ENCODE assay signal across 8 mouse cellular contexts in genomic region chr5:52741391-52742111, GRCm38 (mm10). TPM values are rescaled to one million over a fixed set of nuclear protein-coding genes. Genes with fewer than 3 reads are reported as not detected.
DNase-seq lines count a peak whose midpoint lies in the region; ATAC-seq and TF ChIP-seq lines count a peak whose summit lies in the region.

Pi4k2b (plus strand) TSS chr5:52741574.

- dilution Hi-C loops in CH12.LX (cut with MboI; ENCODE audit: extremely low pct_ligation_motif_present, extremely low pct_unique_long_range_greater_than_20kb, low sequenced_read_pairs) = no loop called here

- peak; percentile 77 for DNase-seq in CH12.LX (ENCODE audit: extremely low read depth)
- peak; percentile 65 for DNase-seq in c-Kit-positive CD71-positive TER-119-negative erythroid progenitor cells, embryonic 14.5 days (ENCODE audit: low read depth)
- peak; percentile 85 to 87 for DNase-seq in heart, postnatal 14 days
- DNase-seq in layer of hippocampus, adult 18-20 months (ENCODE audit: low spot score in 2 of 2) = peak; percentile 34
- DNase-seq in lung, embryonic 14.5 days = peak; percentile 88
- peak; percentile 67 to 72 for DNase-seq in thymus, adult 18-20 months

- TF ChIP-seq POLR2A in CH12.LX (IDR thresholded peaks at IDR 0.05; ENCODE audit: low read depth, low read length) = peak; percentile 72

- ATAC-seq in forebrain, embryonic 13.5 days = peak; percentile 92
- ATAC-seq in lung, embryonic 14.5 days (ENCODE audit: insufficient read depth) = peak; percentile 91
- peak; percentile 65 for ATAC-seq in neutrophil, adult 5-6 weeks (ENCODE audit: extremely low read depth, insufficient number of reproducible peaks, low FRiP score, poor library complexity, severe bottlenecking)

- in situ Hi-C loops in CH12.LX (cut with MboI; ENCODE audit: low pct_ligation_motif_present, low pct_unique_long_range_greater_than_20kb, low sequenced_read_pairs) = no loop called here

- intact Hi-C loops in heart, postnatal 14 days (cut with DNase I) = loop anchor here (5.0 kb wide), 2 partner anchors 69 to 91 kb away; partner anchors contain the start of gene Anapc4

- H3K79me2 ChIP-seq in CH12.LX (replicated peaks; ENCODE audit: control insufficient read depth, extremely low read depth, insufficient read depth, poor library complexity, severe bottlenecking) = peaks cover 4% of the 10 kb centered on the region; the same call in 1 of the 2 replicates

- WGBS in forebrain, embryonic 13.5 days = under 1% methylated on average over 64 of the region's 75 CpGs
- WGBS in lung, embryonic 14.5 days = under 1% methylated on average over 75 of the region's 75 CpGs

- peak within 1 kb of the TSS; percentile 100 for H3K4me2 ChIP-seq in CH12.LX (ENCODE audit: insufficient read depth, low read depth, poor library complexity, severe bottlenecking)
- H3K4me2 ChIP-seq in forebrain, embryonic 13.5 days = peak within 1 kb of the TSS; percentile 88
- peak within 1 kb of the TSS; percentile 62 for H3K4me2 ChIP-seq in lung, embryonic 14.5 days

- no peak for TF ChIP-seq CTCF in CH12.LX (conservative IDR thresholded peaks at IDR 0.05 in 1 of 2, IDR thresholded peaks at IDR 0.05 in 1 of 2; ENCODE audit: low read depth in 2 of 2, low read length in 2 of 2)
- no peak for TF ChIP-seq CTCF in lung, embryonic 14.5 days (IDR thresholded peaks at IDR 0.05; ENCODE audit: low read depth)

- H3K9ac ChIP-seq in CH12.LX (ENCODE audit: insufficient read depth, low read depth) = peak within 1 kb of the TSS; percentile 59
- peak within 1 kb of the TSS; percentile 76 for H3K9ac ChIP-seq in forebrain, embryonic 13.5 days
- peak within 1 kb of the TSS; percentile 76 for H3K9ac ChIP-seq in lung, embryonic 14.5 days

- H3K36me3 ChIP-seq in CH12.LX (replicated peaks in 1 of 2; ENCODE audit: control insufficient read depth in 1 of 2, insufficient read depth in 1 of 2, low read length in 1 of 2) = no peaks in the 10 kb centered on the region
- H3K36me3 ChIP-seq in forebrain, embryonic 13.5 days (ENCODE audit: poor library complexity, severe bottlenecking) = no peaks in the 10 kb centered on the region
- no peaks in the 10 kb centered on the region for H3K36me3 ChIP-seq in lung, embryonic 14.5 days (ENCODE audit: insufficient read depth)

- H3K4me3 ChIP-seq in CH12.LX (replicated peaks in 1 of 3; ENCODE audit: low read depth in 2 of 3, low read length in 2 of 3, poor library complexity in 1 of 3) = peak within 1 kb of the TSS; percentile 87 to 92 (median 92)
- peak within 1 kb of the TSS; percentile 72 for H3K4me3 ChIP-seq in forebrain, embryonic 13.5 days
- H3K4me3 ChIP-seq in lung, embryonic 14.5 days (ENCODE audit: low read depth, low read length) = peak within 1 kb of the TSS; percentile 71

- peaks cover 0 to 9% of the 10 kb centered on the region in 2 experiments; a peak in 2 of 4 replicates for H3K4me1 ChIP-seq in CH12.LX (ENCODE audit: control insufficient read depth in 1 of 2, insufficient read depth in 2 of 2)
- H3K4me1 ChIP-seq in forebrain, embryonic 13.5 days = 0 out of 2 replicates have a peak, but pooled peaks cover 9% of the 10 kb centered on the region
- H3K4me1 ChIP-seq in lung, embryonic 14.5 days (ENCODE audit: insufficient read depth) = peaks cover 8% of the 10 kb centered on the region; the same call in 1 of the 2 replicates

- no peak for TF ChIP-seq EP300 in CH12.LX (IDR thresholded peaks at IDR 0.05; ENCODE audit: low read length)

- no peak for TF ChIP-seq RAD21 in CH12.LX (IDR thresholded peaks at IDR 0.05; ENCODE audit: low read depth, low read length)

- peak within 1 kb of the TSS; percentile 48 for H3K27ac ChIP-seq in CH12.LX (ENCODE audit: insufficient read depth, low read depth)
- peak within 1 kb of the TSS; percentile 68 for H3K27ac ChIP-seq in forebrain, embryonic 13.5 days
- H3K27ac ChIP-seq in lung, embryonic 14.5 days (ENCODE audit: low read depth) = peak within 1 kb of the TSS; percentile 75

- H3K27me3 ChIP-seq in CH12.LX (replicated peaks) = no peaks in the 10 kb centered on the region
- H3K27me3 ChIP-seq in forebrain, embryonic 13.5 days = no peaks in the 10 kb centered on the region
- H3K27me3 ChIP-seq in lung, embryonic 14.5 days (ENCODE audit: insufficient read depth, low read length) = no peaks in the 10 kb centered on the region

- no peaks in the 10 kb centered on the region for H3K9me3 ChIP-seq in CH12.LX (replicated peaks; ENCODE audit: low read length)
- H3K9me3 ChIP-seq in forebrain, embryonic 13.5 days (replicated peaks) = no peaks in the 10 kb centered on the region
- H3K9me3 ChIP-seq in lung, embryonic 14.5 days (ENCODE audit: low read depth, low read length) = no peaks in the 10 kb centered on the region

TF ChIP-seq in CH12.LX, 34 proteins besides CTCF, POLR2A, EP300 and RAD21:
- TF ChIP-seq HCFC1 (IDR thresholded peaks at IDR 0.05; ENCODE audit: low read depth, low read length) (no peak), NRF1 (IDR thresholded peaks at IDR 0.05; ENCODE audit: low read depth, low read length) (peak; percentile 81), NELFE (IDR thresholded peaks at IDR 0.05; ENCODE audit: low read depth, low read length) (peak; percentile 67), JUN (IDR thresholded peaks at IDR 0.05; ENCODE audit: insufficient read depth, low read depth, low read length) (no peak), UBTF (IDR thresholded peaks at IDR 0.05; ENCODE audit: low read depth, low read length) (peak; percentile 83; the same call in 1 of the 2 replicates), ZMIZ1 (IDR thresholded peaks at IDR 0.05; ENCODE audit: low read depth, low read length) (peak; percentile 66; the same call in 1 of the 2 replicates), TCF12 (IDR thresholded peaks at IDR 0.05; ENCODE audit: low read depth, low read length) (peak; percentile 45; the same call in 1 of the 2 replicates), POLR2AphosphoS2 (IDR thresholded peaks at IDR 0.05; ENCODE audit: low read depth, low read length) (0 out of 2 replicates have a peak, but pooled peaks have one; percentile 31), MAX (IDR thresholded peaks at IDR 0.05; ENCODE audit: low read length) (0 out of 2 replicates have a peak, but pooled peaks have one; percentile 39), MXI1 (IDR thresholded peaks at IDR 0.05; ENCODE audit: low read depth, low read length) (no peak; the same call in 1 of the 2 replicates), MAZ (IDR thresholded peaks at IDR 0.05; ENCODE audit: low read depth, low read length) (peak; percentile 62; the same call in 1 of the 2 replicates), SIN3A (IDR thresholded peaks at IDR 0.05; ENCODE audit: low read length) (peak; percentile 61)

RNA-seq across cellular contexts. Expression of gene Pi4k2b, which starts in this region (rescaled TPM):
- total RNA-seq in CH12.LX (2012; rRNA removed) (14.5 and 17.0 TPM in 2 replicates), CH12.LX (2014; rRNA removed) (27.1 and 31.7 TPM in 2 replicates)
- polyA plus RNA-seq in CH12.LX (2012; ENCODE audit: insufficient read length, low read depth) = 9.9 and 10.8 TPM in 2 replicates
- polyA plus RNA-seq in forebrain, embryonic 13.5 days (2015; fragmentation: Nextera tagmentation; extraction: Ambion mirVana) = 6.7 and 8.6 TPM in 2 replicates
- 1 to 10 TPM; 3.0 to 3.1 TPM for total RNA-seq in heart, postnatal 14 days (2021)
- total RNA-seq in layer of hippocampus, adult 18-20 months (2021) = 1 to 10 TPM; 2.3 to 2.9 TPM
- 34.6 and 36.7 TPM in 2 replicates for polyA plus RNA-seq in lung, embryonic 14.5 days (2014; fragmentation: Nextera tagmentation; extraction: Ambion mirVana)
- total RNA-seq in neutrophil, adult 5-6 weeks (2017) = 6.3 and 12.8 TPM in 2 replicates

Comparison
In these comparisons a context has a peak if more than half of its experiments do, and no peak if none do; other contexts are left out.
1. Peak in every context shown above with its lines: DNase-seq, ATAC-seq, H3K4me3 ChIP-seq and H3K27ac ChIP-seq.
2. DNase-seq: peak in every context shown above with its lines; median percentile 88 in lung, embryonic 14.5 days; 86 in heart, postnatal 14 days; 77 in CH12.LX; 70 in thymus, adult 18-20 months; 65 in c-Kit-positive CD71-positive TER-119-negative erythroid progenitor cells, embryonic 14.5 days; 34 in layer of hippocampus, adult 18-20 months.